Mouse (Mus musculus) forebrain, embryonic 16.5 days (tissue): ENCODE results near the gene Grxcr1. TPM values are rescaled to one million over a fixed set of nuclear protein-coding genes. Genes with fewer than 3 reads are reported as not detected.

Experiments used
- ATAC-seq: fragments of 200-750 bp; cut with Nextera tagmentation; 2 replicates; pipeline ENCODE4 v1.8.0; 2017; ENCODE audit warnings: mild to moderate bottlenecking, moderate library complexity
- H3K27ac ChIP-seq: fragments of 300-500 bp; sonication (generic); 2 replicates; pipeline ENCODE4 v1.5.1; 2014; ENCODE audit warnings: low read length, control low read depth
- H3K27me3 ChIP-seq: fragments of 300-500 bp; sonication (generic); replicated peaks from 2 replicates; pipeline ENCODE4 v1.6.1; 2014; ENCODE audit warnings: low read length; ENCODE audit not compliant: control insufficient read depth, insufficient read depth
- H3K36me3 ChIP-seq: fragments of 300-500 bp; sonication (generic); 2 replicates; pipeline ENCODE4 v1.6.1; 2014; ENCODE audit not compliant: control insufficient read depth, insufficient read depth
- H3K4me1 ChIP-seq: fragments of 300-500 bp; sonication (generic); replicated peaks from 2 replicates; pipeline ENCODE4 v1.6.1; 2014; ENCODE audit warnings: low read length; ENCODE audit not compliant: control insufficient read depth, insufficient read depth
- H3K4me2 ChIP-seq: fragments of 300-500 bp; sonication (generic); 2 replicates; pipeline ENCODE4 v1.6.1; 2014; ENCODE audit warnings: mild to moderate bottlenecking, low read length, control low read depth
- H3K4me3 ChIP-seq: fragments of 300-500 bp; sonication (generic); replicated peaks from 2 replicates; pipeline ENCODE4 v1.5.1; 2014; ENCODE audit warnings: mild to moderate bottlenecking, low read length, control low read depth
- H3K9ac ChIP-seq: fragments of 300-500 bp; sonication (generic); replicated peaks from 2 replicates; pipeline ENCODE4 v1.6.1; 2014; ENCODE audit warnings: low read depth, low read length, control low read depth
- H3K9me3 ChIP-seq: fragments of 300-500 bp; sonication (generic); 2 replicates; pipeline ENCODE4 v1.6.1; 2016; ENCODE audit warnings: low read length; ENCODE audit not compliant: control insufficient read depth
- WGBS: fragments of 180-500 bp; shearing (Covaris S2); extraction: QIAGEN DNeasy Blood & Tissue Kit; methylation state at CpG from one replicate; pipeline ENCODE4 v1.1.7; 2014; 5-methylcytosine and 5-hydroxymethylcytosine counted together
- polyA plus RNA-seq: library from polyadenylated mRNA; unstranded; fragments of >200 nt; fragmentation: Nextera tagmentation; extraction: Ambion mirVana; gene quantifications from 2 replicates; pipeline ENCODE4 v1.2.1, GENCODE M21; 2015

Gene Grxcr1
- polyA plus RNA-seq, 1 experiment from 2014 or later: not detected

GRCm38 (mm10) chr5:68125478-68125877 is 93.8 kb downstream of the Grxcr1 start:
- no peaks in the 10 kb centered on the region for H3K4me1 ChIP-seq
- H3K27me3 ChIP-seq: no peaks in the 10 kb centered on the region
- no peak overlapping the region for H3K4me3 ChIP-seq
- H3K9ac ChIP-seq: no peak overlapping the region
- no peaks in the 10 kb centered on the region for H3K9me3 ChIP-seq
- no peak overlapping the region for H3K27ac ChIP-seq
- H3K36me3 ChIP-seq: no peaks in the 10 kb centered on the region
- no peak overlapping the region for H3K4me2 ChIP-seq
- ATAC-seq: no peak
- 94% methylated on average over 1 of the region's 1 CpGs for WGBS

DNA sequence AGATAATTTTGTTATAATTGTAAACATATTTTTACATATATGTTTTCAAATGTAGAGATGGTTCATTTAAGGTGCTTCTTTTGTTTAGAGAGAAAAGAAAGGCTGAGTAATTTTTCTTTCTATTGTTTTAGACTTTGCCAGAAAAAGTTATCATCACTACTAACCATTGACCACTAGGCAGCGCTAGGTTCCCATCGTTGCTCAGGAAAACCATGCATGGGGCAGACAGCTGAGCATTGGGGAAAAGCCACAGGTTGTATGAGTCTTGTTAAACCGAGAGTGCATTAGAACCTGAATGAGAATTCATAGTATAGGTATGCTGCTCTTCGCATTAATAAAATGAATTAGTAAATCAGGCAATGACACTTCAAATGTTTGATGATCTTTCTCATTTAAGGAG is 96.8 kb downstream of the Grxcr1 start:
- Histone ChIP-seq H3K27ac (no peak overlapping the region), H3K4me3 (no peak overlapping the region), H3K9ac (no peak overlapping the region), H3K9me3 (no peaks in the 10 kb centered on the region), H3K27me3 (no peaks in the 10 kb centered on the region), H3K4me2 (no peak overlapping the region), H3K36me3 (no peaks in the 10 kb centered on the region), H3K4me1 (no peaks in the 10 kb centered on the region)
- ATAC-seq: 0 out of 2 replicates have a peak, but pooled peaks have one; percentile 28
- 13% methylated on average over 4 of the region's 4 CpGs for WGBS

DNA sequence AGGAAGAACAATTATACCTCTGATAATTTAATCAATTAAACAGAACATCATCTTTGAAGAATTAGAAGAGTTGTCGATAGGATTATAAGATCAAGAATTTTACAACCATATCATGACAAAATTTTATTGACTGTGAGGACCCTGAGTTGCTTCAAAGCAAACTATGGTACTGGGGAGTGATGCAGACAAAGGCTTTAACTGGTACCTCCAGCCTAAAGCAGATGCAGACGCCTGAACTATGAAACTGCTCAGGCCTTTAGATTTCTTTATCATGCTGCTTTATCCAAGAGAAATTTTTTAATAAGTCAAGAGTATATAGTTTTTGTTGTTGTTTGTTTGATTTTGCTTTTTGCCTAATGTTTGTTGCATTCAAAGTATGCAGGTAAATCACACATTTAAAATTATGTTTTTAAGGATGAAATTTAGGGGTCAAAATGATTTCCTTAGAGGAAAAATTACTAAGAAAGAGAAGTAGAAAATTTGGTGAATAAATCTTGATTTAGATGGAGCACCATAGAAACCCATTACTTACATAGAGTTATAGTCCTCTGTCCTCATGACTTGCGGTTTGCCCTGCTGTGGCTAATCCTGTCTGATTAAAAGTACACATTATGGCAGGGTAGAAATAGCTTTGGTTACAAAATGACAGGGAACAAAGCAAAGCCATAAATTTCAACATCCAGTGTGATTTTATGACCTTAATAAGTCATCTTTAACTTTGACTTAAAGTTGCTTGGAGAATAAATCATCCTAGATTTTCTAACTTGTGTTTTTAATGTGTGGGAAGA is 97.4 kb downstream of the Grxcr1 start:
- H3K4me3 ChIP-seq: no peak overlapping the region
- H3K9ac ChIP-seq: no peak overlapping the region
- H3K27me3 ChIP-seq: no peaks in the 10 kb centered on the region
- no peaks in the 10 kb centered on the region for H3K36me3 ChIP-seq
- ATAC-seq: no peak
- no peak overlapping the region for H3K27ac ChIP-seq
- 84% methylated on average over 3 of the region's 3 CpGs for WGBS
- H3K4me1 ChIP-seq: no peaks in the 10 kb centered on the region
- H3K9me3 ChIP-seq: no peaks in the 10 kb centered on the region
- no peak overlapping the region for H3K4me2 ChIP-seq

DNA sequence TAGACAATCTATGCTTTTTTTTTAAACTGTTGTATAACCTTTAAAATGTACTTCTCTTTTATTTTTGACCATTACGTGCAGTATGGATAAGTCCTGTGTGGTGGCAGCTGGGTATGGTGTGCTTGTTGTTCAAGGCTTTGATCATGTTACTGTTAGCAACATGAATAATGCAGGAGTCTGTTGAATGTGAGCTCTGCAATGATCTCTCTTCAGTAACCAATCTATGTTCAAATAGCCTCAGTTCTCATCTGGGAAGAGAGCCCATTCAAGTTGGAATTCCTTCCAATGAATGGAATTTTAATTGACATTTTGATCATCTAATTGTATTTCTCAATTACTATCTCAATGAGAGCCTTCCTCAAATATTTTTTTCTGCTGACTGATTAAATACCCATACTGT is 115.2 kb downstream of the Grxcr1 start:
- no peak overlapping the region for H3K27ac ChIP-seq
- H3K4me1 ChIP-seq: peaks cover 5% of the 10 kb centered on the region
- WGBS: 10% methylated on average over 1 of the region's 1 CpGs
- no peaks in the 10 kb centered on the region for H3K9me3 ChIP-seq
- no peak overlapping the region for H3K4me3 ChIP-seq
- no peaks in the 10 kb centered on the region for H3K36me3 ChIP-seq
- peak; percentile 63; the same call in 1 of the 2 replicates for ATAC-seq
- H3K27me3 ChIP-seq: no peaks in the 10 kb centered on the region
- no peak overlapping the region for H3K4me2 ChIP-seq
- no peak overlapping the region for H3K9ac ChIP-seq

DNA sequence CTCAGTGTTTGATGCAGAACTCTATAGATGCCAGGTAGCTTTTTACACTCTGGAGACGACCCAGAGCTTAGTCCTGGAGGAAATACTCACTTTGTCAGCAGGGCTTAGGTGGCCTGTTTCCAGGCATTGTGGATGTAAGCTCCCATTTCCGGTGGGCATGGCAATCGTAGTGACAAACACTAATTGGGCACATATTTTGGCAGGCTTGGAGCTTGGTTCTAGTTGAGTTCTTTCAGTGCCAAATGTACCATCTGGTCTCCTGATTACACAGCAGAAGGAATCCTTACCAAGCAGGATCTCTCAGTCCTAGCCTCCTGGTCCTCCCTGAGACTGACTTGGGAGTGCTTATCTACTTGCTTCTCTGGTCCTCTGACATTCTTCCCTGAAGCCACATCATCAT is 118.3 kb downstream of the Grxcr1 start:
- Histone ChIP-seq H3K4me1 (peaks cover 5% of the 10 kb centered on the region), H3K27ac (no peak overlapping the region), H3K27me3 (no peaks in the 10 kb centered on the region), H3K36me3 (no peaks in the 10 kb centered on the region), H3K9me3 (no peaks in the 10 kb centered on the region), H3K9ac (no peak overlapping the region), H3K4me3 (no peak overlapping the region), H3K4me2 (no peak overlapping the region)
- ATAC-seq: peak; percentile 92
- WGBS: 33% methylated on average over 3 of the region's 3 CpGs

GRCm38 (mm10) chr5:68150347-68151043 is 118.9 kb downstream of the Grxcr1 start:
- 80% methylated on average over 4 of the region's 4 CpGs for WGBS
- peak; percentile 72 for ATAC-seq
- no peaks in the 10 kb centered on the region for H3K36me3 ChIP-seq
- no peaks in the 10 kb centered on the region for H3K9me3 ChIP-seq
- H3K9ac ChIP-seq: no peak overlapping the region
- no peaks in the 10 kb centered on the region for H3K27me3 ChIP-seq
- H3K4me1 ChIP-seq: peaks cover 5% of the 10 kb centered on the region
- no peak overlapping the region for H3K4me3 ChIP-seq
- H3K27ac ChIP-seq: no peak overlapping the region
- no peak overlapping the region for H3K4me2 ChIP-seq

- Histone ChIP-seq H3K9ac (no peak overlapping the region), H3K36me3 (no peaks in the 10 kb centered on the region), H3K9me3 (no peaks in the 10 kb centered on the region), H3K27me3 (no peaks in the 10 kb centered on the region), H3K4me3 (no peak overlapping the region), H3K4me1 (no peaks in the 10 kb centered on the region), H3K4me2 (no peak overlapping the region), H3K27ac (no peak overlapping the region)
- ATAC-seq: no peak
- WGBS: 73% methylated on average over 2 of the region's 2 CpGs
Measured at GRCm38 (mm10) chr5:68162503-68162902, 130.9 kb downstream of the Grxcr1 start.

- H3K4me2 ChIP-seq: no peak overlapping the region
- H3K27me3 ChIP-seq: no peaks in the 10 kb centered on the region
- no peak overlapping the region for H3K4me3 ChIP-seq
- ATAC-seq: no peak
- no peak overlapping the region for H3K9ac ChIP-seq
- no peaks in the 10 kb centered on the region for H3K9me3 ChIP-seq
- H3K36me3 ChIP-seq: no peaks in the 10 kb centered on the region
- no peaks in the 10 kb centered on the region for H3K4me1 ChIP-seq
- H3K27ac ChIP-seq: no peak overlapping the region
- WGBS: 81% methylated on average over 7 of the region's 7 CpGs
Measured at GRCm38 (mm10) chr5:68165954-68166353, 134.3 kb downstream of the Grxcr1 start.
